Mouse (Mus musculus) kidney, adult 2 months (tissue): ENCODE measurements around the gene Gja5.

ENCODE experiments used
- CTCF ChIP-seq: fragments of 200-500 bp; conservative IDR thresholded peaks from 2 replicates; pipeline ENCODE4 v1.5.1; 2011; ENCODE audit warnings: low read depth, mild to moderate bottlenecking, control low read depth, low read length, moderate library complexity, mixed read lengths; ENCODE audit not compliant: insufficient read depth, insufficient read length
- POLR2A ChIP-seq: fragments of 200-500 bp; IDR thresholded peaks from one replicate; pipeline ENCODE4 v1.6.1; 2011; ENCODE audit warnings: low read depth, low read length, control low read depth

DNA sequence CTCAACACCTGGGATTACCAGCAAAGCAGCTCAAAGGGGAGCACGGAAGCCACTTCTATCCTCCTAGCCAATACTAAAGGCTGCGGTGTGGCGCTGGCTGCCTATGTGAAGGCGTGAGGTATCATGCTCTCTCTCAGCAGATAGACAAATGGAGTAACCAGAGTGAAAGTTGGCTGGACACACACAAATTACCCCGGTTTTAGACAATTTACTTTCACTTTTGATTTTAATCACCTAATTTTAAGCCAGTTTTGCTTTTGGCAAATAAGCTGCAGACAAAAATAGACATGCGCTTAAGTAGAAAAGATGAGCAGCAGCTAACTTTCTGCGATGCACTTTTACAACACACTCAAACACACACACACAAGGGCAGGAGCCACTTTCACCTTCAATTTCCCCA, 20.8 kb upstream of the Gja5 start:
- TF ChIP-seq POLR2A: no peak
- TF ChIP-seq CTCF: no peak
